Mouse (Mus musculus) olfactory bulb, adult 2 months (tissue): Measurements from ENCODE around the gene Aip. TPM values are rescaled to one million over a fixed set of nuclear protein-coding genes. Genes with fewer than 3 reads are reported as not detected.
A peak's percentile ranks its signal among the peaks of the same experiment; 100 is the strongest.

ENCODE experiments used
- H3K27ac ChIP-seq: fragments of 200-500 bp; 2 replicates; pipeline ENCODE4 v1.5.1; 2012; ENCODE audit warnings: low read depth, low read length; ENCODE audit not compliant: insufficient read depth
- H3K4me1 ChIP-seq: fragments of 200-500 bp; 2 replicates; pipeline ENCODE4 v1.6.1; 2012; ENCODE audit warnings: low read length; ENCODE audit not compliant: control insufficient read depth, insufficient read depth
- H3K4me3 ChIP-seq: fragments of 200-500 bp; 2 replicates; pipeline ENCODE4 v1.5.1; 2012; ENCODE audit warnings: mild to moderate bottlenecking, low read depth, low read length, moderate library complexity; ENCODE audit not compliant: insufficient read depth
- CTCF ChIP-seq: fragments of 200-500 bp; IDR thresholded peaks from 2 replicates; pipeline ENCODE4 v1.5.1; 2012; ENCODE audit warnings: low read depth, mild to moderate bottlenecking, low read length, moderate library complexity; ENCODE audit not compliant: insufficient read depth
- POLR2A ChIP-seq: fragments of 200-500 bp; IDR thresholded peaks from 2 replicates; pipeline ENCODE4 v1.6.1; 2012; ENCODE audit warnings: mild to moderate bottlenecking, low read depth, low read length, moderate library complexity; ENCODE audit not compliant: insufficient read depth
- WGBS: fragments of 180-500 bp; shearing (Covaris S2); methylation state at CpG from one replicate; pipeline ENCODE4 v1.1.7; 2018; 5-methylcytosine and 5-hydroxymethylcytosine counted together
- polyA plus RNA-seq: library from polyadenylated mRNA; stranded (reverse); fragments of >200 nt; gene quantifications from 2 replicates; pipeline ENCODE4 v1.2.4, GENCODE M21; 2012; ENCODE audit warnings: low replicate concordance; ENCODE audit not compliant: missing spikeins, insufficient read depth, insufficient read length

The Aip gene
- polyA plus RNA-seq, 1 experiment, result not detected

- 72% methylated on average over 2 of the region's 2 CpGs for WGBS
- Histone ChIP-seq H3K27ac (no peak overlapping the region), H3K4me3 (no peak overlapping the region), H3K4me1 (peaks cover 10% of the 10 kb centered on the region)
- TF ChIP-seq POLR2A, result no peak
- no peak for TF ChIP-seq CTCF
These were observed 39.1 kb upstream of the Aip start for GRCm38 (mm10) chr19:4164721-4165120.

- Histone ChIP-seq H3K4me3 (no peak overlapping the region), H3K27ac (no peak overlapping the region), H3K4me1 (peaks cover 8% of the 10 kb centered on the region)
- WGBS, result 82% methylated on average over 3 of the region's 3 CpGs
- TF ChIP-seq CTCF (no peak), POLR2A (no peak)
These were observed 38.4 kb upstream of the Aip start for GRCm38 (mm10) chr19:4164100-4164499.

DNA sequence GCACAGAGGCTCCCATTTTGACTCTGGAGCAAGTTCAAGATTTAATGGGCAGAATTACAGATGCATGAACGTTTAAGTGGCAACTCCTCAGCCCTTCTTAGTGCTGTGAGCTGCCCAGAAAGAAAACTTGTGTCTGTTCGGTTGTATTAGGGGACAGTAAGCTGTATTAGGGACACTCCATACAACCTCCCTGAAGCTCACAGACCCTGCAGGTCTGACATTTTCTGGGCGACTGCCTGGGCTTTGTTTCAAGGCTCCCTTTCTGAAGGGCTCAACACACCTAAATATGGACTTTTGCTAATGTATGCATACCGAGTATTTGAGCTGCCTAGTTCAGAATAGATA, 37.9 kb upstream of the Aip start:
- Histone ChIP-seq H3K4me1 (peaks cover 8% of the 10 kb centered on the region), H3K27ac (peak overlapping the region; percentile 85), H3K4me3 (peak overlapping the region; percentile 63)
- 24% methylated on average over 4 of the region's 4 CpGs for WGBS
- TF ChIP-seq CTCF, result no peak
- no peak for TF ChIP-seq POLR2A

DNA sequence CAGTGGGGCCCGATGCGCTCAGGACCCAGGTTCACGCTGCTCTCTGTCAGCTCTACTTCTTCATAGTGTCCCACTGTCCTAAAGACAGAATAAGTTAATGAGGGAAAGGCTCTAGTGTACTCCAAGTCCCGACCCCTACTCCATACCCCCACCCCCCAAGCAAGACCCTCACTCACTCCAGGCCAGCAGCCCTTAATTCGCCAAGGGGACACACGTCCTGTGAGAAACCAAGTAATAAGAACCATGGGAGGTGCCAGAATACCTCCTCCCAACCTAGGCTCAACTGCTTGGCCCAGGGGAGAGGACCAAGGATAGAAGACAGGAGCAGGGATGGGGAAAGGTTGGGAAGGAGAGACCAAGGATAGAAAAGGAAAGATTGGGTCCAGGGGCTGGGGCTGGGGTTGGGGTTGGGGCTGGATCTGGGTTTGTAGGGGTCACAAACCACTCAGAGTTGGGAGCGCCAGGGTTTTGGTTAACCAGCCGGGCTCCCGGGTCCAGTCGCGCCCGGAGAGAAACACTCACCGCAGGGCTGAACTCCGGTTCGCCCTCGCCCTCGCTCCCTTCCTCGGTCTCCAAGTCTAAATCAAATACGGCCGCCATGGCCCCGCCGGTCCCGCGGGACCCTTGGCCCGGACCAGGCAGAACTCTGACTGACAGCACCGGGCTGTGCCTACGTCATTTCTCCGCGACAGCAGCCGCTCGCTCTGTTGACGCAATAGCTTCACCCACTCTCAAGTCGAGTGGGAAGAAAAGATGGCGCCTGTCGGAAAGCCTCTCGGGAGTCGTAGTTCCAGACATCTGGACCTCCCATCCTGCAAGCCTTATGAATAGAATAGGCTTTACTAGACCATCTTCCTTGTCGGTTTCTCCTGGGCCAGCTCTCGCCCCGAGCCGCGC, 37.2 kb upstream of the Aip start, which contains the start of gene Rps6kb2:
Gene Rps6kb2, minus strand, starts transcription at position 709 of the 897 bp plus-strand sequence.
- Histone ChIP-seq H3K4me3 (peak within 1 kb of the TSS; percentile 63), H3K4me1 (peaks cover 8% of the 10 kb centered on the region), H3K27ac (peak within 1 kb of the TSS; percentile 85)
- TF ChIP-seq POLR2A, result peak; percentile 54; the same call in 1 of the 2 replicates
- TF ChIP-seq CTCF, result no peak
- WGBS, result 5% methylated on average over 42 of the region's 42 CpGs

DNA sequence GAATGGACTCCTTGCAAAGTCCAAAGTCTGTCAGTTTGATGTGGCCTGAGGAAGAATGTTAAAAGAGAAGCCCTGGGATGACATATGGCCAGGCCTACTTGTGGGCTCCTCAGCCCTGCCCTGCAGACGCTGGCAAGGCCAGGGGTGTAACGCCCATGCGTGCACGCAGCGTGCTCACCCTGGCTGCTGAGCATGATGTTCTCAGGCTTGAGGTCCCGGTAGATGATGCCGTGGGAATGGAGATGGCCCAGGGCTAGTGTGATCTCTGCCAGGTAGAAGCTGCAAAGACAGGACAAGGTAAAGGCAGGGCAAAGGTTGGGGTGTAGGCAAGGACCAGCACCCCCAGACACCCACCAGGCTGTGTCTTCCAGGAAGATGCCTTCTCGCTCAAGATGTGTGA, 33.4 kb upstream of the Aip start:
- TF ChIP-seq POLR2A, result no peak
- TF ChIP-seq CTCF, result no peak
- Histone ChIP-seq H3K4me3 (no peak overlapping the region), H3K4me1 (peaks cover 10% of the 10 kb centered on the region), H3K27ac (no peak overlapping the region)
- WGBS, result 96% methylated on average over 8 of the region's 8 CpGs

- Histone ChIP-seq H3K4me1 (0 out of 2 replicates have a peak, but pooled peaks cover 2% of the 10 kb centered on the region), H3K4me3 (no peak overlapping the region), H3K27ac (no peak overlapping the region)
- TF ChIP-seq POLR2A (no peak), CTCF (no peak)
- 86% methylated on average over 12 of the region's 12 CpGs for WGBS
These were observed 31.1 kb upstream of the Aip start for GRCm38 (mm10) chr19:4156771-4157170.

- Histone ChIP-seq H3K4me1 (0 out of 2 replicates have a peak, but pooled peaks cover 2% of the 10 kb centered on the region), H3K27ac (no peak overlapping the region), H3K4me3 (no peak overlapping the region)
- 66% methylated on average over 20 of the region's 20 CpGs for WGBS
- TF ChIP-seq POLR2A, result no peak
- no peak for TF ChIP-seq CTCF
These were observed 30.5 kb upstream of the Aip start for GRCm38 (mm10) chr19:4156073-4156579.

GRCm38 (mm10) chr19:4155223-4156072, 29.8 kb upstream of the Aip start:
- WGBS, result 64% methylated on average over 6 of the region's 6 CpGs
- H3K27ac ChIP-seq, result no peak overlapping the region
- no peak overlapping the region for H3K4me3 ChIP-seq
- peaks cover 8% of the 10 kb centered on the region; the same call in 1 of the 2 replicates for H3K4me1 ChIP-seq
- TF ChIP-seq POLR2A, result no peak
- no peak for TF ChIP-seq CTCF
